Mouse (Mus musculus) gastrocnemius, adult 18-20 months (tissue): ENCODE results near the gene Gm49776. TPM values are rescaled to one million over a fixed set of nuclear protein-coding genes. Genes with fewer than 3 reads are reported as not detected.

Experiments
- DNase-seq: peaks from one replicate; pipeline ENCODE4 v3.0.0; 2021; ENCODE audit warnings: low spot score
- total RNA-seq, 2 experiments: library from RNA; stranded (reverse); gene quantifications; 2 replicates each; pipeline ENCODE4 v1.2.3; 2021

The Gm49776 gene
- total RNA-seq, 2 experiments from 2014 or later: not detected

DNA sequence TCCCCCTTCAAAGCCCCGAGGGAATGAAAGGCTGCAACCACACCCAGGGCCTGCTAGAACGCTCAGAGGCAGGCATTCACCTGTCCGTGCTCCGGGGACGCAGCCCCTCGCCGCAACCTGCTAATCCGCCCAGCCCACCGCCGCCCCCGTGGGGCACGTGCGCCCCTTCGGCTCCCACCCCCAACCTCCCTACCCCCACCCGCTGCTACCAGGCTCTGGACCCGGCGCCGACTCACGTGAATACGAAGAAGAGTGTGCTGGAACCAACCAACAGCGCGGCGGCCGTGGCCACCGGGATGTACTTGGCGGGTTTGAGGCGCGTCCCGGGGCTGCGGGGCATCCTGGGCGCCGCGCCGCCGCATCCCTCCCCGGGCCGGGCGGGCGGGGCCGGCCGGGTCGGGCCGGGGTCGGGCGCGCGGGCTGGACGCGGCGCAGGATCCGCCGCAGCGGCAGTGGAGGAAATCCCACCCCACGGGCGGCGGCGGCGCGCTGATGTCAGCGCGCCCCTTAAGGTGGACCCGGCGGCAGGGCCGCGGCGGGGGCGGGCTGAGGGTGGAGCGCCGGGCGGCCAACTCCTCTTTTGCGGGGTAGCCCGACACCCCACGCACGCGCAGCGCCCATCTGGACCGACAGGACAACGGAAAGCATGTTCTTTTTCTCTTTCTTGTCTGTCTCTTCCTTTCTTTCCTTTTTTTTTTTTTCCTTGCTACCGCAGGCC is 23.3 kb downstream of the Gm49776 start, which contains the start of gene Zdhhc8:
Gene Zdhhc8 (minus strand): TSS at position 466 of the 718 bp plus-strand sequence.
- peak; percentile 68 for DNase-seq

DNA sequence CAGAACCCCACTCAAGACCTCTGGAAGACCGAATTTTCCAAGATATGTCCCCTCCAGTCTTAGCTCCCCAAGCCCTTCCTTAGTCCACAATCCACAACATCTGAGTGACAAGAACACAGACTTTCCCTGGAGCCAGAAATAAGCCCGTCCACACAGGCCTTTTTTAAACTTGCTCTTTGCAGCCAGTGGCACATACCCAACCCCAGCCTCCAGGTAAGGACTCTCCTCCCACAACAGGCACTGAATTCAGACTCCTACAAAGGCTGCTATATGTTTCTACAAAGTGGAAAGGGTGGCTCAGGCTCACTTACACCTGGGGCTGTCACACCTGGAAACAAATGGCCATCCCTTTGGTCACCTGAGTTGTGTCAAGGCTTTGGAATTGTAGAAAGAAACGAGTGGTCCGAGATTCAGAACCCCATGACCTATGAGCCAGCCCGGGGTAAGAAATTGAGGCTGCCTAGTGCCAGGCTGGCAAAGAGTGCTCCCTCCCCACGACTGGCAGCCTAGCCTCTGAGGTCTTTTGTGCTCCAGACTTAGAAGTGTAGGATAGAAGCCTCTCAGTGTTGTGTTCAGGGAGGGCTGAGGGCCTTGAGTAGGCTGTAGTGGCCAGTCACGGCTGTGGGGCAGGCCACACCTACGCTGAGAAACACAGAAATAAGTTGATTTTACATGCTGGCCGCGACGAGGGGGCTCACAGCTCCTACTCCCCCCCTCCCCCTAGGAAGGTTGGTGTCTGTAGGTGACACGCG is 24.0 kb downstream of the Gm49776 start:
- DNase-seq: no peak

DNA sequence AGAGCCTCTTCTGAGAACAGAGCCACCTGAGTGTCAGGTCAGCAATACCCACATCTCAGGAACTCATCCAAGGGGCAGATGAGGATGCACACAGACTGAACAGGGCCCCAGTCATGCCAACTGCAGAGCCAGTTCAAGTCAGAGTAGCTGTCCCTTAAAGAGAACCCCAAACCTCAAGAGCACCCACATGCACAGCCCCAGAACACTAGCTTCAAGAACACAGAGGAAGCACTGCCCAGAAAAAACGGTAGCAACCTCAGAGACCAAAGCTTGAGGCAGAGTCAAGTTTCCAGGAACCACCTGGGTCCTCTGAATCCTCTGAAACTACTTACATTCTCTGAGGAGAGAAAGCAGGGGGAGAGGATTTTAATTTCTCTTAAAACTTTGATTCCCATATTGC is 24.7 kb downstream of the Gm49776 start:
- DNase-seq: no peak

DNA sequence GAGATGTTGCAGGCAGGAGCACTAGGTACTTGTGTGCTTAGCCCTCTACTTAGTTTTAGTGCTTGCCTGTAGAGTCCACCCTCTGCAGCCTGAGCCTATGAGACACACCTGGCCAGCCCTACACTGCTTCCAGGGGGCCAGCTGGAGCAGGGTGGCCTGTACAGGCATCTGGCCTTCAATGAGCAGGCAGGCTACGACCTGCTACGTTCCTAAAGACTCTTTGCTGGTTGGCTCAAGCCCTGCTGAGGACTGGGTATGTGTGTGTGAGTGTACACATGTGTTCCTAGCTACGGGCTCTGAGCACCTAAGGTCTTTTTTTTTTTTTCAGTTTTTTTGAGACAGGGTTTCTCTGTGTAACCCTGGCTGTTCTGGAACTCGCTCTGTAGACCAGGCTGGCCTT is 26.7 kb downstream of the Gm49776 start:
- DNase-seq: no peak

DNA sequence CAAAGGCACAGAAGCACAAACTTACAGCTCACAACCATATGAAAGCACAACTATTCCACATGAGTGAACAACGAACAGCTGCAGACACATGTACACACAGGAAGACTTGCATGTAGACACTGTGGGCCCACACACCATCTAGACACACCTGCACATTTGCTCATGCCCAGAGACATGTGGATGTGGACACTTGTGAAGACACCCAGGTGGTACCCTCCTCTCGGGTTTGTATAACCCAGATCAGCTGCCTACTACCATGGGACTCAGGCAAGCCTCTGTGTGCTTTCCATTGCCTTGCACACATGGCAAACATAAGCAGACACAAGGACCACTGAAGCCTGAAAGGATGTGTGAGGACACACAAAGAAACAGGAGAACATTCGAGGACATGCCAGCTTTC is 27.1 kb downstream of the Gm49776 start:
- no peak for DNase-seq

DNA sequence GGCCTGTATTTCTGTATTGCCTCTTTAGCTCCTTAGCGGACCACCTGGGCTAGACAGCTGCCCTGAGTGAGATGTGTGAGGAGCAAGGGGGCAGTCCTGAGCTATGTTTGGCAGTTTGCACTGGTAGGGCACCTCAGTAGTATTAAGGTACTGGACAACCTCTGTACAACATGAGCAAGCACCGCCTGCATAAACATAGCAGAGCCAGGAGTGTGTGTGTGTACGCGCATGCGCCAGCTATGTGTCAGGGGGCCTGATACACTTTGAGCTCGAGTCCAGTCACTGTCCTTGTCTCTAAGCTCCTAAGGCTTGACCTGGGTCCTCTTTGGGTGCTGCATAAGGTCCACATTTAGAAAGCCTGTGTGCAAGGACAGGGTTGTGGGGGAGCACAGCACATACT is 27.5 kb downstream of the Gm49776 start:
- DNase-seq: no peak

DNA sequence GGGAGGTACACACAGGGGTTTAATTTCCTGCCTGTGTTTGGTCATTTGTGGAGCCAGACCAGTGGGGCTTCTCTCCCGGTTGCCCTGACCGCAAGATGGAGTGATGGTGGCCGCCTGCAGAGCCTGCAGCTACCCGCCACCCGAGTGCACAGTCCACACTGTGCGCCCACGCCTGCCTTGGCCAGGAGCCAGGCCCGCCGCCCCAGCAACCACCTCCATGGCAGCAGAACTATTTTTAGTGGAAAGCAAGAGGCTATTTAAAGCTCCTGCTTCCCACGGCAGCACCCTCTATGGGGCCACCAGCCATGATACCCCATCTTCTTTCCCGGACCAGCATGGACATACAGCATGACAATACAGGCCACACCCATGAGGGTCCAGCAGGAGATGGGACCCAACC is 28.5 kb downstream of the Gm49776 start:
- peak; percentile 34 for DNase-seq

DNA sequence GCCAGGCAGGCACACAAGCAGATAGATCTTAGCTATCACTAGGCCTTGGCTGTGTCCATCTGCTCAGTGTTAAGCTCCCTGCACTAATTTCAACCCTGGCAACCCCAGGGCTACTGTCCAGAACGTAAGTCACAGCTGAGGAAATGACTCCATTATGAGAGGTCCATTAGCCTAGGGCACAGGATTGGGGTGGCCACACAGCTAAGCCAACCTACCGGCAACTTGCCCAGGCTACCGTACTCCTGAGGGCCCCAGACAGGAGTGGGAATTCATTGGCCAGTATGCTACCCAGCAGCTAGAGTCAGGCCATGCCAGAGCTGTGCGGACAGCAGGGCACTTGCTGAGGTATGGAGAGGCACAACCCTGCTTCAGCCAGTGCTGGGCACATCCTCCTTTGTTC is 29.3 kb downstream of the Gm49776 start:
- DNase-seq: no peak

DNA sequence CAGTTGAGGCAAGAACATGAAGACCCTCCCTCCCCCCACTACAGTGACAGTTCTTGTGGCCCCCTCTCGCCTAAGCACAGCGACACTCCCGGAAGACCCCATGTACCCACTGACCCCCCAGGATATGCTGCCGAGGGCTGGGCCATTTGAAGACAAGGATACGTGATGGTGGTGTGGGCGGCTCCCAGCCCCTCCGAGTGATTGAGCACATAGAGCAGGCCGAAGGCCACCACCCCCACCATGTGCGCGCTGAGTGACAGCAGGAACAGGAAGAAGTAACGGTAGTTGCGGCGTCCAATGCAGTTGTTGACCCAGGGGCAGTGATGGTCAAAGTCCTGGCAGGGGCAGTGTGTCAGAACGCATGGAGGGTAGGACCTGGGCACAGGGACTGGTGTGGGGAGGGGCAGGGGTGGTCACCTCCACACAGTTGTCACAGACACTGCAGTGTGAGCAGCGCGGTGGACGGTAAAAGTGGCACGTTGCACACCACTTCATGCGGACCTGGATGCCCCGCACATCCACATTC is 30.2 kb downstream of the Gm49776 start:
- DNase-seq: no peak

DNA sequence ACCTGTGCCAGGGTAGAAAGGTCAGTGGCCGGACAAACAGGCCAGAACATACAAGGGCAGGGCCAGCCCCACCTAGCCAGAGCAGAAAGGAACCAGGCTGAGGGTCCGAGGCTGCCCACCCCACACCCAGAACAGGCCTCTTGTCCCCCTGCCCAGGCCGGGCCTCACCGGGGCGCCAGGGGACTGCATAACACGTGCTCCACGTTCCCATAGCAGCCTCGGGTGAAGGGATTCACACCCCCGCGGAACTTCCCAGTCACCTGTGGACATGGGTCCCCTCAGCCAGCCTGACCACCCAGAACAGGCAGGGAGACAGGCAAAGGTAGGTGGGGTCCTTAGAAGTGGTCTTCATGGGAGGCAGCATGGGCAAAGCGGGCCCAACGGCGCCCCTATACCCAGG is 30.9 kb downstream of the Gm49776 start:
- DNase-seq: no peak

DNA sequence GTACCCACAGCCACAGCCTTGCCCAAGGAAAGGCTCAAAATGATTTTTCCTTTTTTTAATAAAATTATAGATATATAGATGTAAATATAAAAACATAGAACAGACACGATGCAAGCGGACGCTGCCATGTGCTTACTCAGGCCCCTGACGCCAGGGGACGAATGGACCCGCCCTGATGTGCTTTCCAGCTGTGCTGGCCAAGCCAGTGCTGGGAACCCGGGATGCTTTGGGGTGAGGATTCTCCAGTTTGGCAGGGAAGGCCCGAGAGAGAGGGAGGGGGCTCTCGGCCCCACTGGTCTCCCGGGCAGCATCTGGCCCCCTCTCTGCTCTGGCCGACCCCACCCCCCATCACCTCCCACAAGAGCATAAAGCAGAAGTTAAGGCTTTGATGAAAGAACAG is 35.9 kb downstream of the Gm49776 start:
- peak; percentile 38 for DNase-seq

DNA sequence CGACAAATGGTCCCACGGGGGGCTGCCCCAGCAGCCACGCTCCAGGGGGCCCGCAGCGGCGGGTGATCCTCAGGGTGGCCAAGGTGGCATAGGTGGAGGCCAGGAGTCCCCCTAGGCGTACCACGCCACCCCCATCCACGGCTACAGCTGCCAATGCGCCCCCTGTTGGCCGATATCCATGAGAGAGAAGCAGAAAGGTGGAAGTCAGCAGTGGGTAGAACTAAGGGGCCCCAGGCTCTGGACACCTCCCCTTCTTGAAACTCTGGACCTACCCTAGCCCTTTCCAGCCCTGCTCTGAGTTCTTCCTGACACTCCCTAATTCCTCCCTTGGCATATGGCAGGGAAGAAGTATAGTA is 36.6 kb downstream of the Gm49776 start:
- DNase-seq: no peak

DNA sequence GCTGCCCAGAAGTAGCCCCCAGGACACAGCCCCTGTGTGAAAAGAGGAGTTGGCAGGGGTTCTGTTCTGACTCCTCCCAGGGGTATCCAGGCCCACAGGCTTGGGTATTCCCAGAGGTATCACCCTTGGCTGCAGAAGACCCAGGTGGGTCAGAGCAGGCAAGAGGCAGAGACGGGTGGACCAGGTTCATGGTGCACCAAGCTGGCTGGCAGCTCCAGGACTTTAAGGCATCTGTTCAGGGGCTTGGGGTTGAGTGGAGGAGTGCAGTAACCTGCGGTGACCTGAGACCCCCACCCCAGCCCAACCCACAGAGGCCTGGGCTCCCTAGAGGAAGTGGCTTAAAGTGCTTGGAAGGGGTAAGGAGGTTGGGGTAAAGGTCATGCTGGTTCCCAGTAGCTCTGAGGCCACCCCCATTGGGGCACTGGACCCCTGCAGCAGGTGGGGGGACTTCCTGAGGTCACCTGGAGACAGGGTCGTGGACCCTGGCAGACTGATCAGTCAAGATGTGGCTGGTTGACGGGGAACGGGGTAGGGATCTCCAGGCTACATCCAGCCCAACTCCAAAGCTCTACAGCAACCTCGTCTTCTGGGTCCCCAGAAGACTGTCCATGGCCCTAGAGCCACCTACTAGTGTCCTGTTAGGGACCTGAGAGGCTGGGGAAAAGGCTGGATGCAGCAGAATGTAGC is 37.1 kb downstream of the Gm49776 start:
- no peak for DNase-seq

DNA sequence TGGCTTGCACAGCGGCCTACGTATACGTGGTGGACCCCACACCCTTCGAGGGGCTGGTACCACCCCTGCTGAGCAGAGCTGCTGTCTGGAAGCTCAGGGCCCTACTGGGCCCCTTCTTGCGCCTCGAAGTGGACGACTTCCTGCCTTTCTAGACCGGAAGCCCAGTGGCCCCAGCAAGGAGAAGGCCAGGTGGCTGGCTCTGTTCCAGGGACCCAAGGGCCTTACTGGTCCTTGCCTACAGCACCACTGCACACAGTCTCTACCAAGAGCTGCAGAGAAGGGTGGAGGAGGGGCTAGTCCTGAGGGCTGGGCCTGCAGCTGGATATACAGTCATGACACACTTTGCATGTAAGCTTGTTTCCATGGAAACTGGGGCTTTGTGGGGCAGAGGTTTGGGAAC is 38.1 kb downstream of the Gm49776 start:
- DNase-seq: no peak

DNA sequence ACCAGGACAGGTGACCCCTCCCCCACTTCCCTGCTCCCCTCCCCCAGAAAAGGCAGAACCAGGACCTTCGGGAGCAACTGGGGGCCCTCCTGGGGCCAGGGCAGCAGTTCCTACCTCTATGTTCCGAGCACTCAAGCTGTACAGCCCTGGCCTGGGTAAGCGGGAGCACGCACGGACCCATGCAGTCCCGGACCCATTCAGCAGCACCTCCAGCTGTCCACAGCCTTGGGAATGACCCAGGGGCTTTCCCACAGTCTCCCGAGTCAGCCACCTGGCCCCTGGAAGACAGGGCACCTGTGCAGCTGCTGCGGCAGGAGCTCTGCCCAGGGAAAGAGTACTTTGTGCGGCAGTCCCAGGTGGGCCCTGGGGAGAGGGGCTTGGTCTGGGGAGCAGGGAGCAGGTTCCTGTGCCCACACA is 39.5 kb downstream of the Gm49776 start:
- DNase-seq: no peak

DNA sequence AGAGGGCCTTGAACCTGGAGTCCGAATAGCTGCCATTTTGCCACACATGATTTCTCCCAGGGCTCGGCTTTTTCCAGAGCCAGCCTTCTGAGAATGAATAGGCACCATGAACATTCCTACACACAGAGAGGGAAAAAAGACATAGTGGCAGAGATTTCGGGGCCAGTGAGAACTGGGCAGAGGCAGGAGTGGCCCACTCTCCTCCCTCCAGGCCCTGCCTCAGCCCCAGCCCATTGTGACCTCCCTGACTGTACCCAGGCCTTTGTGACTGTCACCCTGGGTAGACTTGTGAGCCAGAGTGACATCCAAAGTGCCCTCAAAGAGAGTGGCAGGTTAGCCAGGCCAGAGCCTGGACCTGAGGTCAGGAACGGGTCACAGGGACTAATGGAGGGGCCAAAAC is 40.5 kb downstream of the Gm49776 start, which contains the start of gene Ccdc188:
Gene Ccdc188 (plus strand): TSS at position 301 of the 400 bp plus-strand sequence.
- DNase-seq: no peak

DNA sequence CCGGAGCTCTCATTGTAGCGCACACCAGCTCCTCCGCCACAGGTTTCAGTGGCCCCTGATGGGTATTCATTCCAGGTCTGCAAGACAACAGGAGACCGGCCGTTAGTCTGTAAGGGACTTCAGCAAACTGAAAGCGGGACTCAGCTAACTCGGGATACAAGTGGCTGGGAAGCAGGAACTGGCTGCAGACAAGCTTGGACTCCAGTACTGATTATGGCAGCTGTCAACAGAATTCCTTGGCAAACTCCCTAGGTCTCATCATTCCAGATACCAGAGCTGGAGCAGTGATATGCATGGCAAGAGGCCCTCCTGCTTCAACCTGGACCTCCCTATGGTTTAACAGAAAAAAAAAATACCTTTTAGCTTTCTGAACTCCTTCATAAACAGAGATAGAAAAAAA is 43.3 kb downstream of the Gm49776 start:
- no peak for DNase-seq

DNA sequence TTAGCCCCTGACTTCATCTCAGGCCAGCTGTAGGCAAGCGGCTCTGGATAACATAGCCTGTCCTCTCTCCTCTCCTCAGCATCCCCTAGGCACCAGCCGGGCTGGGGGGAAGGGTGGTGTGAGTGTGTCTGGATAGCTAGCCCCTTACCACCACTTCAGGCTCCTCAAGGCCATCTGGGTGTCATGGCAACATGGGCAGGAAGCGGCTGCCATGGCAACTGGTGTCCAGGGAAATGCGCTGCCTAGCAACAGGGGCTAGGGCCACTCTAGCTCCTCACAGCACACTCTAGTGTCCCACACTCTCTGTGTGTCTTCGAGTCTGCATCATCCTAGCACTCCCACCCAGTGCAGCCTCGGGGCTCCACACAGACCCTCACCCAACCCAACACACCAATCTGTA is 44.4 kb downstream of the Gm49776 start:
- DNase-seq: no peak

DNA sequence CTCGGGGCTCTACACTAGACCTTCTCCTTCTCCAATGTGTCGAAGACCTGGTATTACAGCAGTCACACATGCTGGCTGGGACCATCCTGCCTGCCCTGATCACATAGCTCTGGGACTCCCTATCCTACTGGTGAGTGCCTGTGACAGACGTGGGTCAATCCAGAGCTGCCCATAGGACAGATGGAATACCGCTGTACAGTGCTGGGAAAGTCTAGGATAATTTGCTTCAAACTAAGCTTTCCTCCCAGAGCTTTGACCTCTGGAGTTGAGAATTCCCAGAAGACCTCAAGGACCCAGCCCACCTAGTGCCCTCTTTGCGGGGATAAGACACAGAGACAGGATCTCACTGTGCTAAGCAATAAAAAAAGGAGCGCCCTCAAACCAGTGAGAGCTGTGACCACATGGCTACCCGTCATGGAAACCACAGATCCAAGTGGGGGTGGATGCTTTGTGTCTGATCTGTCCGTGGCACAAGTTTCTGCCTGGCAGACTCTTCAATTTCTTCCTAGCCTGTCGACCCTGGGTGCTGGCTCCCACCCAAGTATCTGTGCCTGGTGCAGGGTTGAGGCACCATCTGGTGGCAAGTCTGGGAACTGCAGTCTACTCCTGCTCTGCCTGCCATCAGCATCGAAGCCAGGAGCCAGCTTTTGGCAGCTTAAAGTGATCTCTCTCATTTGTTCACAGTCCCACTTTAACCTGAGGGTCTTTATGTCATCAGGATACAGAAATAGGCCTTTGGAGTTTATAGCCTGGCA is 46.5 kb downstream of the Gm49776 start:
- DNase-seq: peak; percentile 87

DNA sequence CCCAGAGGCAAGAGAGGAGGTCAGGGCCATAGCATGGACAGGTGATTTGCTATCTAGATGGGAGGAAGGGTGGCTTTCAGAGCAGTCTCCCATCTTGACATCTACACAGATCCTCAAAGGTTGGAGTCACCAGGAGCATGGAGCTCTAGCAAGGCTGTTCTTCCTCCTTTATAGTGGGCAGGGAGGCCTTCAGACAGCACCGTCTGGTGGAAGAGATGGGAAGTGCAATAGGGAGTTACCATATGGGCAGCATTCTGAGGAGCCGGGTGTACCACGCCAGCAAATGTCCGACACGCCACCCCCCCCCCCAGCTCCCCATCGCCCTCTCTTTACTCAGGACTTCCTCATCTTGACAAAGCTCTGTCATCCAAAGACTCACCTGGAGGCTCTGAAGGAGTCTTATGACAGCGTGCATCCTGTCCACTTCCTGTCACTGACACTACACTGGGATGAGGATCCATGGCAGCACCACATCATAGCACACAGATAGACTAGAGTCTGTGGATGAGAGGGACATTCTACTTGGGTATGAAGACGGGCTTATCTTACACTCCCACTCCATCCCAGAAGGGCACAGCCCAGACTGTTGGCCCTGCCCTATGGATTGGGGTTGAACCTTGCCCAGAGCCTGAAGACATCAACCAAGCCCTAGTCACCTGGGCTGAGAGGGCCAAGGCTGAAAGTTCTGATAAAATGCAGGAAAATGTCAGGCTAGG is 47.3 kb downstream of the Gm49776 start:
- peak; percentile 69 for DNase-seq
